Mouse (Mus musculus) midbrain, embryonic 14.5 days (tissue): ENCODE results near the gene Wnt1. TPM values are rescaled to one million over a fixed set of nuclear protein-coding genes. Genes with fewer than 3 reads are reported as not detected.
"Not testable (repeated sequence)": the region's sequence is repeated elsewhere in the genome, so short reads cannot be mapped to it uniquely, and the experiment has no call there.

ENCODE experiments used
- ATAC-seq: fragments of 200-750 bp; cut with Nextera tagmentation; 2 replicates; pipeline ENCODE4 v1.8.0; 2017; ENCODE audit warnings: moderate number of reproducible peaks, moderate library complexity; ENCODE audit not compliant: low FRiP score, low TSS enrichment
- DNase-seq: peaks from one replicate; pipeline ENCODE4 v3.0.0-alpha.2; 2015
- H3K27ac ChIP-seq: fragments of 300-500 bp; sonication (generic); replicated peaks from 2 replicates; pipeline ENCODE4 v1.5.1; 2014; ENCODE audit warnings: mild to moderate bottlenecking, low read depth, low read length, moderate library complexity
- H3K27me3 ChIP-seq: fragments of 300-500 bp; sonication (generic); 2 replicates; pipeline ENCODE4 v1.6.1; 2014; ENCODE audit warnings: low read length, control low read depth, mixed read lengths; ENCODE audit not compliant: control insufficient read depth, insufficient read depth
- H3K36me3 ChIP-seq: fragments of 300-500 bp; sonication (generic); 2 replicates; pipeline ENCODE4 v1.6.1; 2014; ENCODE audit warnings: low read length, control low read depth; ENCODE audit not compliant: control insufficient read depth, insufficient read depth
- H3K4me1 ChIP-seq: fragments of 300-500 bp; sonication (generic); 2 replicates; pipeline ENCODE4 v1.6.1; 2014; ENCODE audit warnings: mild to moderate bottlenecking, antibody characterized with exemption, low read length, control low read depth; ENCODE audit not compliant: control insufficient read depth, insufficient read depth
- H3K4me2 ChIP-seq: fragments of 300-500 bp; sonication (generic); 2 replicates; pipeline ENCODE4 v1.6.1; 2014; ENCODE audit warnings: mild to moderate bottlenecking, low read length, moderate library complexity
- H3K4me3 ChIP-seq: fragments of 300-500 bp; sonication (generic); replicated peaks from 2 replicates; pipeline ENCODE4 v1.5.1; 2014; ENCODE audit warnings: low read depth, low read length
- H3K9ac ChIP-seq: fragments of 300-500 bp; sonication (generic); replicated peaks from 2 replicates; pipeline ENCODE4 v1.6.1; 2014; ENCODE audit warnings: mild to moderate bottlenecking, low read length, moderate library complexity
- H3K9me3 ChIP-seq: fragments of 300-500 bp; sonication (generic); 2 replicates; pipeline ENCODE4 v1.6.1; 2016; ENCODE audit warnings: low read length, control low read depth, mixed read lengths; ENCODE audit not compliant: control insufficient read depth
- WGBS: fragments of 180-500 bp; shearing (Covaris S2); extraction: QIAGEN DNeasy Blood & Tissue Kit; methylation state at CpG from one replicate; pipeline ENCODE4 v1.1.7; 2014; 5-methylcytosine and 5-hydroxymethylcytosine counted together
- polyA plus RNA-seq: library from polyadenylated mRNA; unstranded; fragments of >200 nt; fragmentation: Nextera tagmentation; extraction: Ambion mirVana; gene quantifications from 2 replicates; pipeline ENCODE4 v1.2.1, GENCODE M21; 2014

The Wnt1 gene
- polyA plus RNA-seq, 1 experiment from 2014 or later, result 4.1 TPM

DNA sequence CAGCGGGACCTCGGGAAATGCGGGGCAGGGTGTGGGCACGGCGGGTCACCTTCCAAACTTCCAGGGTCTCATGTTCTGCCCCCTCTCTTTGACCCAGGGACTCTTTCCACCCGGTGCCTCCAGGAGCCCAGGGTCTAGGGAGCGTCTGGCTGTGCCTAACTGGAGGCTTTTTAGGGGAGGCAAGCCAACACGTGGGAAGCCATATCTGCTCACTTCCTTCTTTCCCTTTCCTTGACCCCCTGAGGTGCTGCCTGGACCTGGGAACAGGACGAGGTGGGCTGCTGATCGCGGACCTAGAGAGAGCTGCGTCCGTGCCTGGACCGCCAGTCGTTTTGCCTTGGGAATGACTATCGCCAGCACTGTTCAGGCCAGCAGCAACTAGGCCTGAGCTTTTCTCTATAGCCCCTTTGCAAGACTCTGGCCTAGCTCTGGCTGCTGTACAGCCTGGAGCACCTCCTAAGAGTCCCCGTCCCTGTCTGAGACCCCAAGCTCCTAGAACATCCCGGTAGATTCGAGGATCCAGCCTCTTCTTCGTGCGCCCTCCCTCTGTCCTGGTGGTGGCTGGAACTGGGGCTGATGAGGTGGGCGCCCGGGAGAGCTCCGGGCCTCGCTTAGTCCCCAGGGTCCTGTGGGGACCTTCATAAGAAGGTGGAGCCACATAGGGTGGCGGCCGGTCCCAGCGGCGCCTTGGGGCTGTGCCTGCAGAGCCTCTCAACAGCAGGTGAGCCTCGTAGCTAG is 16.6 kb downstream of the Wnt1 start:
- DNase-seq, result no peak
- no peak for ATAC-seq

DNA sequence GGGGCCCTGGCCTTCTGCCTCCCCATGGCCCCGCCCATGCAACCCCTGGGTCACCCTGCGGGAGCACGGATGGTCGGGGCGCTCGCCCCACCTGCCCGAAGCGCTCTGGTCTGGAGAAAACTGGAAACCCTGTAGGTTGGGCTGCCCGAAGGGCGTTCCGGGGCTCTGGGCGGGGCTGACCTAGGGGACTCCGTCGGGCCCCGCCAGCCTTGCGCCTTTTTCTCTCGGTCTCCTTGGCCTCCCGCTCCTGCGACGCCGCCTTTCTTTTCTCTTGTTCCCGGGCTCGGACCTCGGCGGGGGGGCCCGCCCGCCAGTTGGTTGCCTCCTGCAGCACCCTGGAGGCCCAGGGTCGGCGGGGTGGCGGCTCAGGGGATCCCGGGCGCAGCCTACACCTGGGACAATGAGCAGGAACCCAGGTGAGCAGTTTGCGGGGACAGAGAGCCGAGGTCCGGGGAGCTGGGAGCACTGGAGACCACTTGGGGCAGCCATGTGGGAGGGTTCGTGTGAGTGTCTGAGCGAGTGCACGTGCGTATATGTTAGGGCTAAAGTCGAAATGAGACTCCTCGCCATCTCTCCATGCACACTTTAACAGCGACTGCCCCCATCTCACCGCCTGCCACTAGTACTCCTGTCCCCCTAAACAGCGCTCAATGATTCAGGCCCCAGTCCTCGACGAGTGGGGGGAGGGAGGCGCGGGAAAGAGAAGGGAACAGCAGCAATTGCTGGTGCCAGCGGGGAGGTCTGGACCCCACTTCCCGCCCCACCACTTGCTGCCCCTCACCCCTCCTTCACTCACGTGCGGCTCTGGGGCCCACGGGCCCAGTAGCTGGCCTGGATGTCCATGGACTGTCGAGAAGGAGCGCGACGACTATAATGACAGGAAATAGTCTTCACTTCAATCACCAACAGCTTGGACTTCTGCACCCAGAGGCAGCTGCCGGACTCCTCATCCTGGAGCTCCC is 17.4 kb downstream of the Wnt1 start:
- H3K27ac ChIP-seq, result no peak overlapping the region
- peaks cover 32% of the 10 kb centered on the region for H3K4me1 ChIP-seq
- peak; percentile 35 for DNase-seq
- H3K4me2 ChIP-seq, result peak overlapping the region; percentile 72
- H3K9ac ChIP-seq, result no peak overlapping the region; the same call in 1 of the 2 replicates
- under 1% methylated on average over 58 of the region's 58 CpGs for WGBS
- no peaks in the 10 kb centered on the region for H3K9me3 ChIP-seq
- H3K27me3 ChIP-seq, result peaks cover 80% of the 10 kb centered on the region
- peak overlapping the region; percentile 44 for H3K4me3 ChIP-seq
- no peak for ATAC-seq
- H3K36me3 ChIP-seq, result no peaks in the 10 kb centered on the region

More for the DNA sequence above, 16.6 kb downstream of the Wnt1 start:
- Histone ChIP-seq H3K36me3 (no peaks in the 10 kb centered on the region), H3K4me2 (peak overlapping the region; percentile 75), H3K27me3 (peaks cover 89% of the 10 kb centered on the region), H3K9me3 (no peaks in the 10 kb centered on the region), H3K4me3 (peak overlapping the region; percentile 44), H3K27ac (no peak overlapping the region), H3K9ac (no peak overlapping the region; the same call in 1 of the 2 replicates), H3K4me1 (peaks cover 32% of the 10 kb centered on the region)
- WGBS, result 4% methylated on average over 30 of the region's 30 CpGs

GRCm38 (mm10) chr15:98807895-98808650 is 18.4 kb downstream of the Wnt1 start:
- Histone ChIP-seq H3K36me3 (peaks cover 7% of the 10 kb centered on the region), H3K27ac (no peak overlapping the region), H3K9ac (peak overlapping the region; percentile 17; the same call in 1 of the 2 replicates), H3K4me3 (peak overlapping the region; percentile 44), H3K27me3 (peaks cover 70% of the 10 kb centered on the region), H3K4me1 (peaks cover 32% of the 10 kb centered on the region), H3K9me3 (no peaks in the 10 kb centered on the region), H3K4me2 (peak overlapping the region; percentile 72)
- DNase-seq, result peak; percentile 81
- WGBS, result 3% methylated on average over 32 of the region's 34 CpGs
- peak; percentile 31; the same call in 1 of the 2 replicates for ATAC-seq

- Histone ChIP-seq H3K27ac (no peak overlapping the region), H3K36me3 (peaks cover 14% of the 10 kb centered on the region), H3K9me3 (no peaks in the 10 kb centered on the region), H3K27me3 (peaks cover 64% of the 10 kb centered on the region), H3K4me2 (peak overlapping the region; percentile 72; the same call in 1 of the 2 replicates), H3K4me3 (peak overlapping the region; percentile 44), H3K4me1 (peaks cover 32% of the 10 kb centered on the region), H3K9ac (peak overlapping the region; percentile 17; the same call in 1 of the 2 replicates)
- WGBS, result 9% methylated on average over 6 of the region's 6 CpGs
- ATAC-seq (no peak), DNase-seq (peak; percentile 26)
Measured at GRCm38 (mm10) chr15:98808651-98809134, 19.0 kb downstream of the Wnt1 start.

DNA sequence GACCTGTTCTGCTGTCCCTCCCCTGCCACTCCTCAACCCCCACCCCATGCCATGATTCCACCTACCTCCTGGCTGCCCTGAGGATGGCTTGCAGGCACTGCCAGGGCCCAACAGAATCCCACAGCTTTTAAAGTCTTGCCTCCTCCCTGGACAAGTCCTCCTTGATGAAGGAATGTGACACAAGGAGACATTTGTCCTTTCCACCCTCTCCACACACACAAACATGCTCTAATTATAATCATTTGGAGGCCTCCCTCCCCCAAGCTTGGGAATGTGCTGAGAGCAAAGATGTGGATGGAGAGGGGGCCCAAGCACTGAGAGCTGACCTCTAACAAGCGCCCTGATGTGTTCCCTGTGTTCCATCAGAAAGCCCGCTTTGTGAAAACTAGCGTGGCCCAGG is 19.7 kb downstream of the Wnt1 start, which contains the start of gene Ddn:
Ddn (minus strand) TSS at position 101 of the 400 bp plus-strand sequence.
- Histone ChIP-seq H3K27me3 (peaks cover 57% of the 10 kb centered on the region), H3K36me3 (peaks cover 21% of the 10 kb centered on the region), H3K9ac (peak within 1 kb of the TSS; percentile 17; the same call in 1 of the 2 replicates), H3K4me1 (peaks cover 32% of the 10 kb centered on the region), H3K4me3 (peak within 1 kb of the TSS; percentile 44), H3K9me3 (no peaks in the 10 kb centered on the region), H3K27ac (no peak within 1 kb of the TSS), H3K4me2 (peak within 1 kb of the TSS; percentile 72)
- ATAC-seq, result no peak
- WGBS, result 63% methylated on average over 3 of the region's 3 CpGs
- DNase-seq, result no peak

- peaks cover 26% of the 10 kb centered on the region for H3K36me3 ChIP-seq
- not testable (repeated sequence) for H3K9ac ChIP-seq, H3K9me3 ChIP-seq, ATAC-seq, H3K4me3 ChIP-seq, H3K4me2 ChIP-seq, H3K27ac ChIP-seq, DNase-seq
- peaks cover 27% of the 10 kb centered on the region for H3K4me1 ChIP-seq
- peaks cover 49% of the 10 kb centered on the region for H3K27me3 ChIP-seq
- WGBS, result 83% methylated on average over 6 of the region's 6 CpGs
Measured at GRCm38 (mm10) chr15:98810212-98810611, 20.6 kb downstream of the Wnt1 start.

- ATAC-seq (no peak), DNase-seq (no peak)
- no peak overlapping the region for H3K27ac ChIP-seq
- H3K4me3 ChIP-seq, result no peak overlapping the region
- H3K36me3 ChIP-seq, result peaks cover 37% of the 10 kb centered on the region
- H3K27me3 ChIP-seq, result peaks cover 22% of the 10 kb centered on the region
- no peaks in the 10 kb centered on the region for H3K9me3 ChIP-seq
- H3K9ac ChIP-seq, result no peak overlapping the region
- 79% methylated on average over 20 of the region's 20 CpGs for WGBS
- H3K4me2 ChIP-seq, result no peak overlapping the region
- H3K4me1 ChIP-seq, result peaks cover 9% of the 10 kb centered on the region; the same call in 1 of the 2 replicates
Measured at GRCm38 (mm10) chr15:98812741-98813424, 23.2 kb downstream of the Wnt1 start.
